Mouse (Mus musculus) neutrophil, adult 65 days (primary cell): ENCODE data around the gene Gm11983. TPM values are rescaled to one million over a fixed set of nuclear protein-coding genes. Genes with fewer than 3 reads are reported as not detected.

ENCODE experiments used
- total RNA-seq: library from RNA; stranded (reverse); gene quantifications from 2 replicates; pipeline ENCODE4 v1.2.4, GENCODE M21; 2023

The Gm11983 gene
- not detected in 2 replicates for total RNA-seq

DNA sequence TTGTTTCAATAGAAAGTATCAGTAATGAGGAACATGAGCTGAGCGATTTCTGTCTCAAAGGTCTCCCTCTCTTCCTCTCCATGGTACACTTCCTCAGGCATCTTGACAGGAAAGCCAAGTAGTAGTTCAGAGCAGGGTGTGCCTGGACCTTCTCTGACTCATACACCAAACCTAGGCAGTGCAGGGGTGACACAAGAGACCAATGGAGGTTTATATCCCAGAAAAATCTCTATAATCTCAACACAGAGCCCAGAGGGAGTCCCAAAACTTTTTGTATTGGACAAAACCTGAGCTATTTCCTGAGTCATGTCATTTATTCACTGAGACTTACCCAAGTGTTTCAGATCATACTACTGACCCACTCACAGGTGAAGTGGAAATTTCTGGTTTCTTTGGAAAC lies at the start of gene Gm11983:
Gene Gm11983, minus strand, starts transcription at position 101 of the 400 bp plus-strand sequence.

Other genes starting within 250 kb of the Gm11983 start
- gene Nacad, start 231.6 kb downstream of the Gm11983 start, total RNA-seq = 0.34 TPM in 1 of 2 replicates, not detected in the other
- 56.7 and 64.1 TPM in 2 replicates for gene Tbrg4, start 211.6 kb downstream of the Gm11983 start, total RNA-seq
- gene Wap, start 199.0 kb downstream of the Gm11983 start, total RNA-seq = not detected in 2 replicates
- not detected in 2 replicates for gene Ramp3, start 179.1 kb downstream of the Gm11983 start, total RNA-seq
- not detected in 2 replicates for gene Adcy1, start 225.8 kb upstream of the Gm11983 start, total RNA-seq